Mouse (Mus musculus): ENCODE measurements at regions not wholly inside any gene's neighbourhood (a gene's known extent, or its start where the extent isn't known, plus 50 kb on each side); places are given as distances from the start of the nearest gene placed in this dataset.

DNA sequence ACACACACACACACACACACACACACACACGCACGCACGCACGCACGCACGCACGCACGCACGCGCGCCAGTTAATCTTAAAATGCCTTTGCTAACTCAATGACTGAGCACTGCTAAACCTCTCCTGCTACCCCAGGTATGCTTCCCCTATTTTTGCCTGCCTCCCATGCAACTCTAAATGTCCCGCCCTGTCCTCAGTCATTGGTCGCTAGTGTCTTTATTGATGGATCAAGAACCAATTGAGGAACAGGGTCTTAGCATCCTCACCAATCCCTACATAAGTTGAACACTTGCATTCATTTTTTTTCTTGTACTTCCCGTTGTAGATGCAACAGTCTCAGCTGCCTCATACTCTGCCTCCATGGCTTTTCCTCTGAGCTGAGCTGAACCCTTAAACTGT lies 72.2 kb upstream of the Ankrd55 start:
- 92% methylated on average over 14 of the region's 14 CpGs for WGBS
- TF ChIP-seq POLR2A (IDR thresholded peaks at IDR 0.05; ENCODE audit: low read depth, low read length) (no peak), CTCF (IDR thresholded peaks at IDR 0.05; ENCODE audit: extremely low read depth, insufficient read depth, insufficient read length, insufficient replicate concordance) (no peak)
- DNase-seq (ENCODE audit: low read depth in 1 of 2, low spot score in 2 of 2), result no peak
- H3K4me3 ChIP-seq (ENCODE audit: extremely low read depth, insufficient read depth, insufficient read length), result no peak overlapping the region
- H3K27ac ChIP-seq (ENCODE audit: insufficient read depth, low read length), result no peak overlapping the region
- H3K36me3 ChIP-seq (ENCODE audit: control insufficient read depth, insufficient read depth, low read length), result no peaks in the 10 kb centered on the region
- no peaks in the 10 kb centered on the region for H3K27me3 ChIP-seq (ENCODE audit: control insufficient read depth, insufficient read depth, low read length)
- H3K4me1 ChIP-seq (ENCODE audit: control insufficient read depth, insufficient read depth, insufficient read length), result no peaks in the 10 kb centered on the region

- Histone ChIP-seq H3K4me1 (ENCODE audit: control insufficient read depth, insufficient read depth, insufficient read length) (no peaks in the 10 kb centered on the region), H3K27ac (ENCODE audit: insufficient read depth, low read length) (no peak overlapping the region), H3K27me3 (ENCODE audit: control insufficient read depth, insufficient read depth, low read length) (no peaks in the 10 kb centered on the region), H3K36me3 (ENCODE audit: control insufficient read depth, insufficient read depth, low read length) (no peaks in the 10 kb centered on the region), H3K4me3 (ENCODE audit: extremely low read depth, insufficient read depth, insufficient read length) (no peak overlapping the region)
- TF ChIP-seq CTCF (IDR thresholded peaks at IDR 0.05; ENCODE audit: extremely low read depth, insufficient read depth, insufficient read length, insufficient replicate concordance), result no peak
- no peak for TF ChIP-seq POLR2A (IDR thresholded peaks at IDR 0.05; ENCODE audit: low read depth, low read length)
- 79% methylated on average over 5 of the region's 5 CpGs for WGBS
- no peak for DNase-seq (ENCODE audit: low read depth in 1 of 2, low spot score in 2 of 2)
These were observed 69.9 kb upstream of the Ankrd55 start for GRCm38 (mm10) chr13:112218389-112218788.

DNA sequence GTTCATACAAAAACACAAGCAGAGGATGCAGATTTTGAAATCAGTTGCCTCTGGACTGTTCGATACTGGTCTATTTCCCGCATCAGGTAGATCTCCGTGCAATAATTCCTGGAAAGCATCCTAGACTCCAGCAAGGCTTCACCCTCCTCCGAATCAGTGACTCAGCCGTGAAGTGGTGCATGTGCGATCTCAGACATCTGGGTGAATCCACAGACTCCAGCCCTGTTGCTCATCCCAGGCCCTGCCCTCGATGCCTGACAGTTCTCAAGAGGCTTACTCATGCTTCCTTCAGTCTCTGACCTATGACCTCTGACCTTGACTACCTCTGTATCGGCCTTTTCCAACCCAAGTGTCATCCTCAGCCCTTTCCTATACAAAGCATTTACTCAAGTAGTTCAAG lies 68.1 kb upstream of the Ankrd55 start:
- TF ChIP-seq CTCF (IDR thresholded peaks at IDR 0.05; ENCODE audit: extremely low read depth, insufficient read depth, insufficient read length, insufficient replicate concordance), result no peak
- no peak for TF ChIP-seq POLR2A (IDR thresholded peaks at IDR 0.05; ENCODE audit: low read depth, low read length)
- 87% methylated on average over 8 of the region's 8 CpGs for WGBS
- H3K36me3 ChIP-seq (ENCODE audit: control insufficient read depth, insufficient read depth, low read length), result no peaks in the 10 kb centered on the region

GRCm38 (mm10) chr13:112223616-112224015 lies 64.6 kb upstream of the Ankrd55 start:
- H3K27ac ChIP-seq (ENCODE audit: insufficient read depth, low read length), result no peak overlapping the region
- H3K36me3 ChIP-seq (ENCODE audit: control insufficient read depth, insufficient read depth, low read length), result no peaks in the 10 kb centered on the region
- WGBS, result 91% methylated on average over 2 of the region's 2 CpGs
- no peaks in the 10 kb centered on the region for H3K27me3 ChIP-seq (ENCODE audit: control insufficient read depth, insufficient read depth, low read length)
- no peak overlapping the region for H3K4me3 ChIP-seq (ENCODE audit: extremely low read depth, insufficient read depth, insufficient read length)
- TF ChIP-seq POLR2A (IDR thresholded peaks at IDR 0.05; ENCODE audit: low read depth, low read length) (no peak), CTCF (IDR thresholded peaks at IDR 0.05; ENCODE audit: extremely low read depth, insufficient read depth, insufficient read length, insufficient replicate concordance) (no peak)
- no peaks in the 10 kb centered on the region for H3K4me1 ChIP-seq (ENCODE audit: control insufficient read depth, insufficient read depth, insufficient read length)
- no peak for DNase-seq (ENCODE audit: low read depth in 1 of 2, low spot score in 2 of 2)

More for the DNA sequence above, 68.1 kb upstream of the Ankrd55 start:
- no peak for DNase-seq (ENCODE audit: low read depth in 1 of 2, low spot score in 2 of 2)
- H3K27ac ChIP-seq (ENCODE audit: insufficient read depth, low read length), result no peak overlapping the region
- H3K4me3 ChIP-seq (ENCODE audit: extremely low read depth, insufficient read depth, insufficient read length), result no peak overlapping the region
- H3K4me1 ChIP-seq (ENCODE audit: control insufficient read depth, insufficient read depth, insufficient read length), result no peaks in the 10 kb centered on the region
- H3K27me3 ChIP-seq (ENCODE audit: control insufficient read depth, insufficient read depth, low read length), result no peaks in the 10 kb centered on the region

- no peak overlapping the region for H3K27ac ChIP-seq (ENCODE audit: insufficient read depth, low read length)
- 81% methylated on average over 13 of the region's 13 CpGs for WGBS
- H3K27me3 ChIP-seq (ENCODE audit: control insufficient read depth, insufficient read depth, low read length), result no peaks in the 10 kb centered on the region
- H3K4me1 ChIP-seq (ENCODE audit: control insufficient read depth, insufficient read depth, insufficient read length), result no peaks in the 10 kb centered on the region
- no peaks in the 10 kb centered on the region for H3K36me3 ChIP-seq (ENCODE audit: control insufficient read depth, insufficient read depth, low read length)
- TF ChIP-seq CTCF (IDR thresholded peaks at IDR 0.05; ENCODE audit: extremely low read depth, insufficient read depth, insufficient read length, insufficient replicate concordance) (no peak), POLR2A (IDR thresholded peaks at IDR 0.05; ENCODE audit: low read depth, low read length) (no peak)
- no peak for DNase-seq (ENCODE audit: low read depth in 1 of 2, low spot score in 2 of 2)
- H3K4me3 ChIP-seq (ENCODE audit: extremely low read depth, insufficient read depth, insufficient read length), result no peak overlapping the region
These were observed 60.5 kb upstream of the Ankrd55 start for GRCm38 (mm10) chr13:112227766-112228165.

DNA sequence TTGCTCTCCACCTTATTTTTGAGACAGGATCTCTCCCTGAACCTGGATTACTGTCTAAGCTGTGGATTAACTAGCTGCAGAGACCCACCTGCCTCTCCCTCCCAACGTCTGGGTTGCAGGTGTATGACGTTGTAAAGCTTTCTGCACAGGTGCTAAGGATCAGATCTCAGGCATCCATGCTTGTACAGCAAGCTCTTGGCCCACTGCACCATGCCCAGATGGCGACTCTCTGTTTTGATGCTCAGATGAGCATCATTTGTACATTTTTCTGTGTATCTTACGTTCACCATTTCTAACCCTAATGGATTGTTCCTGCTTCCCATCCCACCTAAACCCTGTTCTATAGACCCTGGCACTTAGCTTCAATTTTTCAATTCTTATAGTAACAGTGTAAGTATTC lies 59.4 kb upstream of the Ankrd55 start:
- no peak for TF ChIP-seq POLR2A (IDR thresholded peaks at IDR 0.05; ENCODE audit: low read depth, low read length)
- no peak for TF ChIP-seq CTCF (IDR thresholded peaks at IDR 0.05; ENCODE audit: extremely low read depth, insufficient read depth, insufficient read length, insufficient replicate concordance)
- no peak for DNase-seq (ENCODE audit: low read depth in 1 of 2, low spot score in 2 of 2)
- Histone ChIP-seq H3K4me1 (ENCODE audit: control insufficient read depth, insufficient read depth, insufficient read length) (no peaks in the 10 kb centered on the region), H3K36me3 (ENCODE audit: control insufficient read depth, insufficient read depth, low read length) (no peaks in the 10 kb centered on the region), H3K4me3 (ENCODE audit: extremely low read depth, insufficient read depth, insufficient read length) (no peak overlapping the region), H3K27me3 (ENCODE audit: control insufficient read depth, insufficient read depth, low read length) (no peaks in the 10 kb centered on the region), H3K27ac (ENCODE audit: insufficient read depth, low read length) (no peak overlapping the region)
- 92% methylated on average over 4 of the region's 4 CpGs for WGBS

DNA sequence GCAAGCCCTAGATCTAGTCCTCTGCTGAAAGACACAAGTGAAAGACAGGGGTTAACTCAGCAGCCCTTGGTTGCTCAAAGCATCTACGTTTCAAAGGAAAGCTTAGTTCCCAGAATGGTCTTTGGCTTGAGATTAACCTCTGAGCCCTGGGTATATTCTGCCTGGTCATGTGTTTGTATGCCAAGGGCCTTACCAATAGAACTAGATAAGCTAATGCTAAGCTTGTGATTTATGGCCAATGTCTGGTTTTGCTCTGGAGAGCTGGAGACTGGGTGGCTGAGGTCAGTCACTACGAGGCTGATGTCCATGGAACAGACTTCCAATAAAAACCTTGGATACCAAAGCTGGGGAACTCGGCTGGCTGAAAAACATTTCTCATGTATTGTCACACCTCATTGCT lies 58.1 kb upstream of the Ankrd55 start:
- 81% methylated on average over 3 of the region's 3 CpGs for WGBS
- no peaks in the 10 kb centered on the region for H3K27me3 ChIP-seq (ENCODE audit: control insufficient read depth, insufficient read depth, low read length)
- H3K4me3 ChIP-seq (ENCODE audit: extremely low read depth, insufficient read depth, insufficient read length), result no peak overlapping the region
- H3K4me1 ChIP-seq (ENCODE audit: control insufficient read depth, insufficient read depth, insufficient read length), result no peaks in the 10 kb centered on the region
- DNase-seq (ENCODE audit: low read depth in 1 of 2, low spot score in 2 of 2), result no peak
- H3K36me3 ChIP-seq (ENCODE audit: control insufficient read depth, insufficient read depth, low read length), result no peaks in the 10 kb centered on the region
- no peak overlapping the region for H3K27ac ChIP-seq (ENCODE audit: insufficient read depth, low read length)
- TF ChIP-seq CTCF (IDR thresholded peaks at IDR 0.05; ENCODE audit: extremely low read depth, insufficient read depth, insufficient read length, insufficient replicate concordance), result no peak
- TF ChIP-seq POLR2A (IDR thresholded peaks at IDR 0.05; ENCODE audit: low read depth, low read length), result no peak

Data from spleen, adult 2 months (tissue).